Mouse (Mus musculus) myocyte (in vitro differentiated cells): ENCODE data around the gene Hoxd8.

Source experiments
- CEBPB ChIP-seq: IDR thresholded peaks from 2 replicates; pipeline ENCODE4 v1.6.1; 2011; ENCODE audit warnings: mild to moderate bottlenecking, moderate library complexity; ENCODE audit not compliant: poor library complexity, insufficient read depth, severe bottlenecking
- MAX ChIP-seq: IDR thresholded peaks from one replicate; pipeline ENCODE4 v1.6.1; 2011; ENCODE audit warnings: low read depth, mild to moderate bottlenecking, control low read depth
- MYOG ChIP-seq, 3 experiments: IDR thresholded peaks; one replicate each; pipeline ENCODE4 v1.6.1; 2011; ENCODE audit warnings: control low read depth in 2 of 3, low read depth in 2 of 3, mild to moderate bottlenecking in 2 of 3; ENCODE audit not compliant: insufficient read length in 2 of 3, control insufficient read depth in 1 of 3, insufficient read depth in 1 of 3
- POLR2A ChIP-seq: IDR thresholded peaks from one replicate; pipeline ENCODE4 v1.6.1; 2011; ENCODE audit warnings: low read depth, mild to moderate bottlenecking, control low read depth, moderate library complexity; ENCODE audit not compliant: insufficient read length
- SRF ChIP-seq: IDR thresholded peaks from one replicate; pipeline ENCODE4 v1.6.1; 2011; ENCODE audit warnings: low read depth; ENCODE audit not compliant: control insufficient read depth, insufficient read length
- TCF3 ChIP-seq: IDR thresholded peaks from one replicate; pipeline ENCODE4 v1.6.1; 2011; ENCODE audit warnings: low read depth, control low read depth; ENCODE audit not compliant: insufficient read length
- USF1 ChIP-seq: IDR thresholded peaks from one replicate; pipeline ENCODE4 v1.6.1; 2011; ENCODE audit warnings: low read depth, mild to moderate bottlenecking, control low read depth, moderate library complexity

DNA sequence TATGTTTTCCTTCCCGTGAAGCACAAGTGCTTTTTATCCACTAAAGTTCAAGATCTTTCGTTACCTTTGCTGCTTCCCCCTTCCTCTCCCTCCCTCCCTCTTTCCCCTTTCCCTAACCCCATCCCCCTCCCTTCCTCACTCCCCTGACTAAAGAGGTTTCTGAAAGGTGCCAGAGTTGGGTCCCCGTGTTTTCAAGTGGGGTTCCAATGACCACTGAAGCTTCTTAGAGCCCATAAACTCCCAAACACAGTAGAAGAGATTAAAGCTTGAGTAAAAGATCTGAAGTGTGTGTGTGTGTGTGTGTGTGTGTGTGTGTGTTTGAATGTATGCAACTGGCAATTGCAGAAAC is 35.2 kb upstream of the Hoxd8 start:
- TF ChIP-seq TCF3 (no peak), MYOG (IDR thresholded peaks at IDR 0.05; ENCODE audit: control insufficient read depth in 1 of 3, insufficient read depth in 1 of 3, insufficient read length in 2 of 3, low read depth in 2 of 3) (no peak), SRF (no peak), POLR2A (no peak), CEBPB (no peak), USF1 (no peak), MAX (no peak)
